Mouse (Mus musculus) gastrocnemius, postnatal 10 days (tissue): ENCODE results near the gene Tmem222. TPM values are rescaled to one million over a fixed set of nuclear protein-coding genes. Genes with fewer than 3 reads are reported as not detected.

Source experiments
- DNase-seq: peaks from one replicate; pipeline ENCODE4 v3.0.0; 2021; ENCODE audit warnings: mixed read lengths
- long read RNA-seq, 2 experiments: library from polyadenylated mRNA; stranded (forward); transcript quantifications; one replicate each; pipeline ENCODE4 v2.0.0; 2021
- total RNA-seq, 2 experiments: library from RNA; stranded (reverse); gene quantifications; 2 replicates each; pipeline ENCODE4 v1.2.3; 2021

The Tmem222 gene
- total RNA-seq = 10 to 100 TPM; 23.6 to 25.9 TPM
- long read RNA-seq, experiment 1, transcript Tmem222-201 (6 exons, 1,484 nt) = major isoform, 34 of 41 reads
- long read RNA-seq, experiment 1, partial matches to known transcripts = 1 of 41 reads
- long read RNA-seq, experiment 1, other reads (novel, unspliced or antisense) = 3 of 41 reads
- long read RNA-seq, experiment 2, transcript Tmem222-205 (5 exons, 546 nt) = minor isoform, 5 of 50 reads
- long read RNA-seq, experiment 2, transcript Tmem222-201 (6 exons, 1,484 nt) = major isoform, 42 of 50 reads
- long read RNA-seq, experiment 2, partial matches to known transcripts = 0 of 50 reads
- long read RNA-seq, experiment 2, other reads (novel, unspliced or antisense) = 1 of 50 reads

DNA sequence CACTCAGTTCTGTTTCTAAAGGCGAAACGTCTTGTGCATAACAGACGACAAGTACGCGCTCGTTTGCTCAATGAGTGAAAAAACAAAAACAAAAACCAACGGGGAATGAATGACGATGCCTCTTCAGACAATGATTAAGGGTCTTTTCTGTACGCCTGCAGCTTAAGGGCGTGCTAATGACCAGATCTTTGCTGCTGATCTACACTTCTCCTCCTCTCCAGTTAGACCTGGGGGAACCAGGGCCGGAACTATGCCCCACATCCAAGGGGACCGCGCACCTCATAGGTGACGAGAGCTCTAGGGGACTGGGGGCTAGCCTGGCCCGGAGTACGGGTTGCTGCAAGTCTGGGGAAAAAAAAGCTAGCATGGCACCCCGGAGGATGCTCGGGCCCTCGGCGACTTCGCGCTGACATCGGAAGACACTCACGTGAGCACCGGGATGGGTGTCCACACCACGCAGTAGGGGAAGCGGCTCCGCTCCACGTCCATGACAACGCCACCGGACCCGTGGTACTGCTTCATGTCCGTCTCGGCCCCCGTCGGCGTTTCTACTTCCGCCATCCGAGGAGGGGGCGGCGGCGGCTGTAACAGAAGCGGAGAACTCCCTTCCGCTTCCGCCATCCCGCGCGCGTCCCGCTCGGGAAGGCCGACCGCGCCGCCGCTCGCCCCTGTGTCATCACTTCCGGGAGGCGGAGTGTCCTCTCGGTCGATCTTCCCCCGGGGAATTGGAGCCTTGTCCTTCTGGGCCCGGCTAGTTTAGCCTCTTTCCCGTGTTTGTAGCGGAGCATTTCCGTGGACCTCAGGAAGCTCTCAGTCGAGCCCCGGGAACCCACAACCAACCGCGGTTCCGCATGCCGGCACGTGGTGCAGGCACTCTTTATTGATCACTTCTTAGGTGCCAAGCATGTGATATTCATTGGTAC is at the start of gene Tmem222:
Gene Tmem222, minus strand, starts transcription at position 689 of the 923 bp plus-strand sequence.
- peak; percentile 93 for DNase-seq

DNA sequence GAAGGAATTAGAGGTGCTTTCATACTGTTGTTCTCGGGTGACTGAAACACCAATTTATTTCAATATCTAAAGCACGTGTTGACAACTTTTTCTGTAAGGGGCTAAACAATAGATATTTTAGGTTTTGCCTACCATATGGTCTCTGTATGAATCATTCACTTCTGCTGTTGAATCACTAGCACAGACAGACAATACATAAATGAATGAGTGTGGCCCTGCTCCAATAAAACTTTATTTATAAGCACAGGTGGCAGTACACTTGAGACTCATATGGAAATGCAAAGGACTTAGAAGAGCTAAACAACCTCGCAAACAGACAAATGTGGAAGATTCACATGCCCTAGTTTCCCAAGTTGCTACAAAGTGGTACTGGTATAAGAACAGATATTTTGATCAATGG is 42.1 kb upstream of the Tmem222 start:
- DNase-seq = no peak

DNA sequence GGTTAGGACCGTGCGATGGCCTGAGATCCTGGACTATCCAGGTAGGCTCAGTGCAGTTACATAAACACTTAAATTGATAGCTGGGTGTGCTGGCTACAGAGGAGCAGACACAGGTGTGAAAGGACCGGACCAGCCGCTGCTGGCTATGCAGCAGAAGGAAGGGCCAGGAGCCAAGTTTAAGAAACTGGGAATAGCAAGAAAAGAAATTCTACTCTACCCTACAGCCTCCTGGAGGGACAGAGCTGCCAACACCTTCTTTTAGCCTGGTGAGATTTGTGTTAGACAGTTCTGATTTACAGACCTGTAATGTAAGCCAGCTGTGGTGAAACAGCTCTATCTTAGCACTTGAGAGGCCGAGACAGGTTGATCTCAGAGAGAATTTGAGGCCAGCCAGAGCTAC is 38.4 kb upstream of the Tmem222 start:
- no peak for DNase-seq

DNA sequence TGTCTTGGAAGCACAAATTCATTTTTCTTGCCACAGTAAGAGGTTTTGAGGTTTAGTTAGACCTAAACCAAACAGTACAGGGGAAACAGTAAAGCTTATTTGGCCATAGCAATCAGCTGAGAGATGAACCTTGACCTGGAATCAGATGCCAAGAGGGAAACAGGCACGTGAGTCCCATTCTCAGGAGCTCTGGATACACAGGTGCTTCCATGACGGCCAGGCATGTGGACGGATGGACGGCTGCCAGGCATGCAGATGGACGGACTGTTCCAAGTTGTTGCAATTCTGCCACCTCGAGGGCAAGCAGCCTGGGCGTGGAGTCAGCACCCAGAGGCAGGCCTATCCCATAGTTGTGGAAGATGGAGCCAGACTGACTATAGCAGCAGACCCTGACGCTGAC is 37.3 kb upstream of the Tmem222 start:
- DNase-seq = peak; percentile 36

DNA sequence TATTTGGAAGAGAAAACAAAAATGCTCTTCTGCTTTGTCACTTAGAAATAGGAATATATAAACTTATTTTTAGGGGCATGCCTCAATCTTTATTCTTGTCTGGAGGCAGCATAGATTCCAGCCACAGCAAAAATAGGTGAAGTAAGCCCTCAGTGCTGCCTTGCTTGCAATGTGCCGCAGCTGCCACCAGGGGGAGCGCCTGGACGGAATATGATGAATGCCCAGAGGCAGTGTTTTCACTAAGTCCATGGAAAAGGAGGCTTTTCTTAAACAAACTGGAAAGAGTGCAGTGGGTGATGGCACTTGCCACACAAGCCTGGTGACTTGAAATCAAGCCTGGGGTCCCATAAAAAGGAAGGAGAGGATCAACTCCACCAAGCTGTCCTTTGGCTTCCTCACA is 32.4 kb upstream of the Tmem222 start:
- peak; percentile 93 for DNase-seq

DNA sequence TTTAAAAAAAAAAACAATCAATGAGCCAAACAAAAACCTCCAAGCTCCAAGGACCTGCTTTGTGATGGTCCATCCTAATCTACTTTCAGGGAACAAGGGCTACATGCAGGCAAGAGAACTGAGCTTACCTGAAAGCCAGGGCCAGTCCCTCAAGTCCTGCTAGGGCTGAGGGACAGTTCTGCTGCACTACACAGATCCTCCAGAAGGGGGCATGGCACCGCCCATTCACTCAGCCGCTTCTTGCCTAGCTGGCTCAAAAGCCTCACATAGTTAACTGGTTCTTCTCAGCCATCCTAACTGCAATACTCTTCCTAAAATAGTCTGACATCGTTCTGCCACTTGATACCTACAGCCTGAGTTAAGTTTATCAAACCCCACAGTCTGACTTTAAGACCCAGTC is 29.7 kb upstream of the Tmem222 start:
- DNase-seq = peak; percentile 65

DNA sequence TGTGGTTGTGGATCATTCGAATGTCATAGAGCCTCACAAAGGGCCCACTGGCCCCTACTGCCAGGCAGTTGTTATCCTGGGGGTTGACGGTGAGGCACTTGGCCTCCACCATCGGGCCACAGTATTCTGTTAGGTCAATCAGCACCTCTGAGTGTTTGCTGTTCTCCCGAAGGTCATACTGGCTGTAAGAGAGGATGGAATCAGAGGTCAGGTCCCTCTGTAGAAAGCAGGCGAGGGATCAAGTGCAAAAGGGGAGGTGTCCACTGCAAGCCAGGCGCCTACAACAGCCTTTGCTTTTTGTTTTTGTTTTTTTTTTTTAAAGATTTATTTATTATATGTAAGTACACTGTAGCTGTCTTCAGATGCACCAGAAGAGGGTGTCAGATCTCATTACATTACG is 28.2 kb upstream of the Tmem222 start:
- no peak for DNase-seq

DNA sequence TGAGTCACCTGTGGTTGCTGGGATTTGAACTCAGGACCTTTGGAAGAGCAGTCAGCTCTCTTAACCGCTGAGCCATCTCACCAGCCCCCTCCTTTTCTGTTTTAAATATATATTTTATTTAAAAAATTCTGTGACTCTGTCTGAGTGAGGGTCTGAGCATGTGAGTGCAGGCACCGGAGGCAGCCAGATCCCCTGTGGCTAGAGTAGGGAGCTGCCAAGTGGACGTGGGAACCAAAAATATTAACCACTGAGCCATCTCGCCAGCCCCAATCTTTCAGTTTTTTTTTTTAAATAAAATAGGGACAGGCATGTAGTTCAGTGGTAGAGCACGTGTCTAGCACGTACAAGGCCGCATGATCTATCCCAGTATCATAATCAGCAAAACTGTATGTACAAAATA is 27.2 kb upstream of the Tmem222 start:
- no peak for DNase-seq

DNA sequence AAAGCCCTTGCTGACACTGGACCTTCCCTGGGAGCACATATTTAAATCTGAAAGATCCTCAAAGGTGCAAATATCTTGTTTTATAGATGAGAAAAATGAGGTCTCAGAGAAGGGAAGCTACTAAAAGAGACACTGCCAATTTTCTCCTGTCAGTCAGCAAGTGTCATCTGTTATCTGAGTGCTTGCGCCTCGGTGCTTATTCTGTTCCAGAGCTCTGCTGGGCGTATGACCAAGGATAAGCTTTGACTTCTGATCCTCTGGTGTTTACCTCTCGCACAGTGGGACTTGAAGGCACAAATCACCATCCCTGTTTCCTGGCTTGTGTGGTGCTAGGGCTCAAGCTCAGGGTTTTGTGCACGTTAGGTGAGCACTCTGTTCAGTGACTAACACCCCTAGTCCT is 25.1 kb upstream of the Tmem222 start:
- no peak for DNase-seq

DNA sequence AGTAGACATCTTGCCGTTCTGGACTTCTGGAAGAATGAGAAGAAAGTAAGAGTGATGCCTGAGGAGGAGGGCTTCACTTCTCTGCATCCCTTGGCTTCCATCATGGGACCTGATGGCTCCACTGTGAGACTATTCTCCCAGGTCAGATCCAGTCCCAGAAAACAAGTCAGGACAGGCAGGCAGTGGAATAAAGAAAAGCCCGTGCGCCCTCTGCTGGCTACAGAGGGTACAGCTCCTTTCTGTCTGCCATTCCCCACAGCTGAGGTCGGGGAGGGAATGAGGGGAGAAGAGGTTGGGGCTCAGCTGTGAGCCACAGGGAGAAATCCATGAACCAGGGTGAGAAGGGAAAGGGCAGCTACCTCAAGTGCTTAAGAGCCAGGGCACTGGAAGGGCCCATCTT is 24.2 kb upstream of the Tmem222 start:
- DNase-seq = peak; percentile 80

DNA sequence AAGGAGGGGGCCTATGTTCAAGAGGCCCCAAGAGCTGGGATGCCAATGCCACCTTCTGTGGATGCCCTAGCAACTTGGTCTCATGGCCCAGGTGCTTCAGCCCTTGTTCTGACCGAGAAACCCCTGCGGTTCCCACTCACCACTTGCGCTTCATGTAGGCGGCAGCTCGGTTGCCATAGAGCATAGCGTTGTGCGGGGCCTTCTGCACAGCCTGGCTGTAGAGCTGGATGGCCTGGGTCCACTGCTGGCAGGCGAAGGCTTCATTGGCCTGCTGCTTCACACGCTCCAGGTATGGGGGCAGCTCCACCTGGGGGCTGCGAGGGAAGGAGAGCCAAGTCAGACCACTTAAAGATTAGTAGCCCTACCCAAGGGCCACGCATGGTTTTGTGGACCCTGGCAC is 22.8 kb upstream of the Tmem222 start:
- DNase-seq = no peak

DNA sequence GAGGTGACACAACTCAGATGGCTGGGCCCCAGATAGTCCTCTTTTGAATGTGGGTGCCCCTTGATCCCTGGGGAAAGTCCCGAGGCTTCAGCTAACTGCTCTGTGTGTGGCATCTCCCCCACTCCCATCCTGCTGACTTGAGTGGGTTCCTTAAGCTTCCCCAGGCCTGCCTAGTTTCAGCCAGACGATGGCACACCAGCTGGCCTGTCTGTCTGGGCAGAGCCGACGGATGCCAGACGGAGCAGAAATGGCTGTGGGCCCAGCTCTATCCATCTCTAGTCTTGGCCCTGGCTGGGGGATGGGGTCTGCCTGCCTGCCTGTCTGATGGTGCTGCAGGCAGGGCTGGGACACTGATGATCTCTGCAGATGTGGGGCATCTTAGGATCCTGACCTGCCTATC is 22.1 kb upstream of the Tmem222 start:
- no peak for DNase-seq

DNA sequence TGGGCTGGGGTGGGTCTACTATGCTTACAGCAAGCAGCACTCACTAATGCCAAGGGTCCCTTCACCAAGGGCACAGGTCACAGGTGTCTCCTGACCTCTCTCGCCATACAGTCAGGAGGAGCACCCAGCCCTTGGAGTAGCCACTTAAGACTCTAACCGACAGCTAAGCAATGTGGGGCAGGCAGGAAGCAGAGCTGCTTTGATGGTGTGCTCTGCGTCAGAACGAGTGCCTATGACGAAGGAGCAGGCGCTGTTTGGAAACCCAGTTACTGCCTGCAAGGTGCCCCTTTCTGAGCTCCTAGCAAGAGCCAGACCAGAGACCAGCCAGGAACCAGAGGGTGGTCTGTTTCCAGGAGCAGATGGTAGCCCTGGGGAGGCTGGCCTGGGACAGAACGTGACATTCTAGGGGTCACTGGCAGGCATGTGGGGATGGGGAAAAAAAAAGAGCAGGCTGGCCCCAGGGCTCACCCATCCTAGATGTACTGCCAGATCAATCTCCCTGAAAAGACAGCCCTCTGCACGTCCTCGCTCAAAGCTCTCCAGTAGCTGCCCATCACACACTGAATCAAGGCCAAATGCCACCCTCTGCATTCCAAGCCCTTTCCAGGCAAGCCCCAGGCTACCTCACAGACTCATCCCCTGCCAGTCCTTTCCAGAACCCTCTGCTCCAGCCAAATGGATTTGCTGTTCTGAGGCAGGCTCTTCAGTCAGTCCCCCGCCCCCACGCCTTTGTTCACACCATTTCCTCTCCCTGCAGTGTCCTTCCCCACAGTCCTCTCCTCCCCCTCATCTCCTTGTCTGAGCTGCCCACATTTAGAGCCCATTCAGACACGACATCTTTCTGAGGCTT is 21.1 kb upstream of the Tmem222 start:
- peak; percentile 18 for DNase-seq

DNA sequence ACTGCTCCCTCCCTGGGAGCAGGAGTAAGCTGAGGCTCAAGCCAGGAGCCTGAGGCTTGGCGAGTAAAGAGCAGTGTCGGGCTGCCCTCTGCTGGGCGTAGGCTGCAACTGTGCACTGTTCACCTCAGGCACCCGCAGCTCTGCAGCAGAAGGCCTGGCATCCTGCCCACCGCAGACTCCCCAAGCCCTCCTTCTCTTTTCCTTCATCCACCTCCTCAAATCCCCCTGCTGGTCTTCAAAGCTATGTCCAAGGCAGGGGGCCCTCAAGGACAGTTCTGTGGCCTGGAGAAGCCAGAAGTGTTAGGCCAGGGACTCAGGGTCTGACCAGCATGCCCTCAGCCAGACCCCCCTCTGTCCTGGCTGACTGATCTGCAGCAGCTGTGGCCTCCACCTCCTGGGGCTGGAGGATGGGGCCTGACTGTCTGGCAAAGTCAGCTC is 20.2 kb upstream of the Tmem222 start:
- DNase-seq = peak; percentile 91

DNA sequence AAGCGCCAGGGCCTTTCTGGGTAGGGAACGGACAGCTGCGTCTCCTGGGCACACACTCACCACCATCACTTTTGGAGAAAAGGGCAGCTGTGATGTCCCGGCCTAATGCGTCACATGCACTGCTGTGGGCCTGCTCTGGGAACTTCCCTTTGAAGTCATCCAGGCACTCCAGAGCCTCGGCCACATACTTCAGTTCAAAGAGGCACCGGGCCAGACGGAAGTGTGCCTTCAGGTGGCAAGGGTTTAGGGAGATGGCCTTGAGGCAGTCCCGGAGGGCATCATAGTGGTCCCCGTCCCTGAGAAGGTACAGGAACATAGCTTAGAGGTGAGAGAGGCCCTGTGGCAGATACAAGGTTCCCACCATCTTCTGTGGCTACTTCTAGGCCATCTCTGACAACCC is 19.8 kb upstream of the Tmem222 start:
- DNase-seq = no peak

DNA sequence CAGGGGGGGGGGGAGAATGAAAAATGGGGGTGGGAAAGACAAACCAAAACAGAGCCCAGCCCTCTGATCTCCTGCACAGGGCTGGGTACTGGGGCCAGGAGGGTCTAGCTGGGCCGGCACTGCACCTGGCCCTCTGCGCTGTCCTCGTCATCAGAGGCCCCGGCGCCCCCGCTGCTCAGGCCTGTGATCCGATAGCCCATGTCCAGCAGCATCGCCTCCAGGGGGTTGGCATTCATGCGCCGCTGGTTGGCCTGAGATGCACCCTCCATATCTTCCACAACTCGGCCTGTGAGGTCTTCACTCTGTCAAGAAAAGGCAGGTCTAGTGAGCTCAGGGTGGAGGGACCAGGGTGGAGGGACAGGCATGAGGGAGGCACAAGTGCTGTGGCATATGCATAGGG is 16.5 kb upstream of the Tmem222 start:
- no peak for DNase-seq

DNA sequence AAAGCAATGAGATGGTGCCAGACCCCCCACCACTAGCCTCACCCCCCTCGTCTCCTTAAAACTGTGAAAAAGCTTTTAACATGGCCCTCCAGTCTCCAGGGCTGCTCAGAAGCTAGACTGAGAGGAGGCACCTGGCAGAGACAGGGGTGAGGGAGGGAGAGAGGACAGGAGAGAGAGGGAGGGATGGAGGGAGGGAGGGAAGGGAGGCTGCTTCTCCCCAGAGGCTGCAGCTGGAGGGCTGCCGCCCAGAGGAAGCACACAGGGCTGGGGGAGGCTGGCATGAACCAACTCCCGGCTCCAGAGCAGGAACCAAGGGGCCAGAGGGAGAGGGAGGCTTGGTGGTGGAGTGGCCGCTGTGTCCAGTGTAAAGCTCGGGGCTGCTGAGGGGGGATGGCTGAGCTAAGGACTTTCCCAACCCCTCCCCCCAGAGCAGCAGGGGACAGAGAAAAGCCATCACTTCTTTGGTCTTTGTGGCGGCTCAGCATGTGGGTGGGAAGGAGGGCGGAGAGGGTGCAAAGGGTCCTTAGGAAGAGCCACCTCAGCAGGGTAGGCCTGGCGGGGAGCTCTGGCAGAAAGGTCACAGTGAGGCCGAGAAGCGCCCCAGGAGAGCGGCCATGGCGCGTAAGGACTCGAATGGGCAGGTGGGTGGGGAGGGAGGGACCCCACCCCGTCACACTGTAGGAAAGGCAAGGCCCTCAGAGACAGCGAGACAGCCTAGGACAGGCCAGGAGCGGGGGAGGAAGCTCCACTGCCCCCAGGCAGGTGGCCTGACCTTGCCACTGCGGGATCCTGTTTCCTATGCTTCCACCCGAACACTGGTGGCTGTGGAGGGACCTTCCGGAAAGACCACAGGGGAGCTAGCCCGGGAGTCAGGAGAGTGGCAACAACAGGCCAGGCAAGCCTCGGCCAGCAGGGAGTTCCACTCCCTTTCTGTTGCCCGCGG is 15.6 kb upstream of the Tmem222 start:
- no peak for DNase-seq

DNA sequence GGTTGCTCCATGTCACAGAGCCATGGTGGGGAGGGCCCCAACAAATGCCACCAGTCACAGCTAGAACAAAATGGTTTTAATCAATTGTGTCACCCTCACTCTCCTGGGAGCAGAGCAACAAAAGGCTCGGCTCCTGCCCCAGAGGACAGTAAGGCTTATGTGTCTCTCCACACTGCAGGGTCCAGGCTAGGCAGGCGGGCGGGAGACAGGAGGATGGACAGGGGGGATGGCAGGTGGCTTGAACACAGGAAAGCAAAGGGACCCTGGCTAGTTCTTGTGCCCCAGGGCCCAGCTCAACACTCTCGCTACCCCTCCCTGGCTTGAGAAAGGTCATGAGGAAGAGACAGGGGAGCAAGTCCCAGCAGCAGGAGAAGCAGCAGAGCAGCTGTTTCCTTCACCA is 14.8 kb upstream of the Tmem222 start:
- DNase-seq = no peak

DNA sequence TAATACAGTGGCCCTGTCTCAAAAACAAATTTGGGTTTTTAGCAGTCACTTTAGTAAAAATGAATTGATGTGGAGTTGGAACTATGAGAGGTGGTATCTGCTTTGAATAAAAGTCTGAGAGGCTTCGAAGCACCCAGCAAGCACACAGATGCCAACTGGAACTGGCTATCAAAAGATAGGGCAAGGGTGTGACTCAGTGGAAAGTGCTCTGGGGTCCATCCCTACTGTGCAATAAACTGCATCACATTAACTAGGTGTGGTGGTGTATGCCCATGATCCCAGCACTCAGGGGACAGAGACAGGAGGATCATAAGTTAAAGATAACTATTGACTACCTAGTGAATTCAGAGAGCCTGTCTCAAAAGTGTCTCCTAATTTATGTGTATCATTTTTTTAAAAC is 13.7 kb upstream of the Tmem222 start:
- no peak for DNase-seq

DNA sequence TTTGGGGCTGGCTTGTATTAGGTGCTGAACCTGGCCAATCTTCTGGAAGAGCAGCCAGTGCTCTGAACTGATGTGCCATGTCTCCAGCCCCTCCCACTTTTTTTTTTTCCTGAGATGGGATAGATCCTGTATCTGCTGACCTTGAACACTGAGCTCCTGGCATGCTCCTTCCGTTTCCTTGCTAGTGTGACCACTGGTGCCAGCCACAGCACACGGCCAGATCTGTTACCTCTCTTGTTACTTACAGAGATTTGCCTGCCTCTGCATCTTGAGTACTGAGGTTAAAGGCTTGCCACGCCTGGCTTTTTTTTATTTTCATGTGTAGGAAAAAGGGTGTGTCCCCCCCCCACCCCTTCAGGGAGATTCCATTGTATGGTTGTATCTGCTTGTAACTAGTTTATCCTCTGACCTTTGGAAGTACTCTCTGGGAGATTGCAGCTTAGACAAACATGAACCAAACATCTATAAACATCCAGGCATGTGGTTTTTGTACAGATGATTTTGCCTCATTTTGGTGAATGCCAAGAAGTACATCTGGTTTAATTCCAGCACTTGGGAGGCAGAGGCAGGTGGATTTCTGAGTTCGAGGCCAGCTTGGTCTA is 9.0 kb upstream of the Tmem222 start:
- no peak for DNase-seq

DNA sequence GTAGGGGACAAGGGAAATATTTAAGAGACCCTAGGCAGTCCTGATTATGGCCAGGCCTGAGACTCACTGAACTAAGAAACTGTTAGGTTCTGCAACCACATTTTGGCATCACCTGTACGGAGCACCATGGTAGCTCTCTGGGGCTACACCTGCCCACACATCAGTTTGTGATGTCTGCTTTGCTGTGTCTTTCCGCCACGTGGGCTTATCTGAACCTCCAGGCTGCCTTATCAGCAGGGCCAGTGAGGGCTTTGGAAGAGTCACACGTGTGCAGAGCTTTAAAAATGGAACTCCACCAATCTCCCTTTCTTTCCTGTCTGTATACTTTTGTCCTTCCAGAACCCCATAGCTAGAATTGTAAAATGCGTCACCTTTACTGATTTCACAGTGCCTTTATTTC is 8.4 kb upstream of the Tmem222 start:
- no peak for DNase-seq
